Mouse (Mus musculus) thymus, postnatal 14 days (tissue): Measurements from ENCODE around the gene Ntn3.
A peak's percentile ranks its signal among the peaks of the same experiment; 100 is the strongest.

Source experiments
- DNase-seq: peaks from one replicate; pipeline ENCODE4 v3.0.0; 2021

Gene Ntn3

GRCm38 (mm10) chr17:24210591-24210990 is 1.3 kb upstream of the Ntn3 start:
- no peak for DNase-seq

- no peak for DNase-seq
Observed at GRCm38 (mm10) chr17:24209916-24210240, 547 bp upstream of the Ntn3 start.

DNA sequence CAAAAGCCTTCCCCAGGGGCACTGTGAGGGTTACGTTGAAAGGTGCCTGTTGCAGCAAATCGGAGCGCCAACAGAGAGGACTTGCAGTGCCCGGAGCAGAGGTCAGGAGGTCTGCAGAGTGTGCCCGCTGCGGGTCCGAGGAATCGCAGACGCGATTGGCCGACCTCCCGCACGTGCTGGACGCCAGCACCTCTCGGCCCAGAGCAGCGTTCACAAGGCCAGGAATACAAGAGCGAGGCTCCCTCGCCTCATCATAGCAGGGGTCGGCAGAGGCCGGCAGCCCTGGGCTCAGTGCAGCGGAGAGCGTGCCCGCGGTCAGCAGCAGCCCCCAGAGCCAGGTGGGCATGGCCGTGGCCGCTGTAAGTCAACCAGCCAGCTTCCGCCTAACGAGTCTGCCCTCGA is 689 bp downstream of the Ntn3 start:
- DNase-seq, result no peak

DNA sequence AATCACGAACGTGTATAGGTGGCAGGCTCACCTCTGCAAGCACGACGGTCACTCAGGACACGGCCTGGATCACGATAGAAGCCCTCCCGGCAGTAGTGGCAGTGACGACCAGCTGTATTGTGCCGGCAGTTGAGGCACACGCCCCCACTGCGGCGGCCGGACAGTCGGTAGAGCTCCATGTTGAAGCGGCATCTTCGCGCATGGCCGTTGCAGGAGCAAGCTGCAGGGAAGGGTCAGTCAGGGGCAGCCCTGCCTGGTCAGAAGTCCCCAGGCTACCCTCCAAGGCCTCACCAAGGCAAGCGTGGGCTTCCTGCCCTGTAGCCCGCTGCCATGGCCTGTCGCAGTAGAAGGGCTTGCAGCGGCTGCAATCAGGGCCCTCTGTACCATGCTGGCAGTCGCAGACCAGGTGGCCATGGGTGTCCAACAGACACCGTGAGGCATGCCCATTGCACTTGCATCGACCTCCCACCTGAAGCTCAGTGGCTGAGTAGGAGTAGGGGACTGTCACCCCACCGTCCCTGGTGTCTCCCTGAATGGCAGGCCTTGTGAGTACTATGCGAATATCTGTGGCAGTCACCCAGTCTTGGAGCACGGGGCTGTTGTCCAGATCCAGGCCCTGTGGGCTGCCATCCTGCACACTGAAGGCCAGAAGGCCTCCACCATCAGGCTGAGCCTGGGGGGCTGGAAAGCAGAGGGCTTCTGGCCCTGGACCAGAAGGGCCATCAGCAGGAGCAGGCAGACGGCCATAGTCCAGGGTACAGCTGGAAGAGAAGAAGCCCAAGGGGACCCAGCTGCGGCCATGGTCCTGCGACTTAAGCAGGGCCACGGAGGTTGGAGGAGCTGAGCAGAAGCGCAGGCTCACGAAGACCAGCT is 1.3 kb downstream of the Ntn3 start:
- DNase-seq, result no peak

DNA sequence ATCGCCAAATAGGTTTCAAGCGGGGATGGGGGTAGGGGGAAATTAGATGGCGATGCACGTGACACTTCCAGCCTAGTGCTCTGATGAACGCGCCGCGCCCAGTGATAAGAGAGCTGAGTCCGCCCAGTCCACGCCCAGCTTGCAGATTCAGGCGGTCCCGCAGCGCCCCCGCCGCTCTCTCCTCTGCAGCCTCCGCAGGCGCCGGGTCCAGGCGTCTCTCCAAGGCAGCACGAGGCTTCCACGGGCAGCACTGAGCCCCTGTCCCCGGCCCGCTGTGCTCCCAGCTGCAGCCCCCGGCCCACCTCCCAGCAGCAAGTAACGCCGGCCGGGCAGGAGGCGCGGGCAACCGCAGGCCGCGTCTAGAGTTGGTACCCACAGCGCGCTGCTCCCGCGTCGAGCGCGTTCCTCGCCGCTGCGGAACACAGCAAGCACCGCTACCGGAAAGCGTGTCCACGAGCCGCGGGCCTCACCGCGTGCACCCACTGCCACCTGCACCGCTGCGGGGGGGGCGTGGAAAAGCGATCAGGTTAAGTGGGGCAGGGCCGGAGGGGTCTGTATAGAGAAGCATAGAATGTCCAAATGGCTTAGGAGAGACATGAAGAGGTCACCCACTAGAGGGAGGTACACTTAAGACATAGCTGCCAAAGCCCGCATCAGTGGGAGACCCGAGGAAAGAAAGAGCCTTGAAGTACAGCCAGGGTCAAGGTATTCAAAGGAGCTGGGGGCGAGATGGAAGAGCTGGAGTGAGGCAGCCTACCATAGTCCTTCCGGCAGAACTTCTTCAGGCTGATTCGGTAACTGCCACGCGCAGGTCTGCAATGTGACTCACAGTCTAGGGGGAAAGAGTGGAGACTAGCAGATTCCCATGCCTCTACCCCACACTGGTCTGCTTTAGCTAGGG is 2.6 kb downstream of the Ntn3 start:
- DNase-seq, result peak; percentile 39

- peak; percentile 37 for DNase-seq
Observed at GRCm38 (mm10) chr17:24205908-24206361, 3.4 kb downstream of the Ntn3 start.

GRCm38 (mm10) chr17:24205284-24205888 is 3.9 kb downstream of the Ntn3 start, which contains the start of gene Tbc1d24:
Gene Tbc1d24, minus strand, starts transcription at chr17:24205562.
- DNase-seq, result peak; percentile 90

- DNase-seq, result no peak
Observed at GRCm38 (mm10) chr17:24204846-24205245, 4.5 kb downstream of the Ntn3 start.

DNA sequence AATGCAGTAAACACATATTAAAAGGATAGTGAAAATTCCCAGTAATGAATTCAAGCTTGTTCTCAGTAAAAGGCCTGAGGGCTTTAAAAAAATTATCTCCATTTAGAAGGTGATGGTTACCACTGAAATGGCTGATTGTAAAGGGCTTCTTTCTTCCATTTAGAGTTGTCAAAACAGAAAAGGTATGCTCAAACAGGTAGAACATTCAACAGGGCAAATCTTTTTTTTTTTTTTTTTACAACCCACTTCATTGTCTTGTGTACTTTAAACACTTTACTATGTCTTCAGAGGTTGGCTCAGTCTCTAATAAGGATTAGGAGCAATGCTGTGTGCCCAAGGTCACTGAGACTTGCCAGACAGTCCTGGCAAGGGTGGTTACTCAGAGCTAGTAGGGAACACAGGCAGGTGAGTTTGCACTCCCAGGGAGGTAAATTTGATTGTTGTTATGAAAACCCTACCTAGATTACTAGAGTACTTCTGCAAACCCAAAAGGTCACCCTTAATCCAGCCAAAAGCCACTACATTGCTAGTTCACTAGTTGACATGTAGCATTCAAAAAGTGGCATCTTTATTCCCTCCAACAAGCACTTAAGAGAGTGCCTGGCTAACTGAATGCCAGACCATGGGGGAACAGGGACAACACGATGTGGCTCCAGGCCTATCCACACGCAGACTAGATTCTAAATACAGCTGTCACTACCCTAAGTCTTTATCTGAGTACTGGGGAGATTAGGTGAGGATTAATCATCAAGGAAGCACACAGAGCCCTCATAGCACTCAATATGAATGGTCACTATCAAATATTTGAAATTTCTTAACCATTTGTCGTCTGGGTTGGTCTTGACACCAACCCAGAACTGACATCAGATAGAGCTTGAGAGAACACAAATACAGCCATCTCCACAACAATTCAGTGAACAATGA is 5.5 kb downstream of the Ntn3 start:
- no peak for DNase-seq

- DNase-seq, result no peak
Observed at GRCm38 (mm10) chr17:24203068-24203467, 6.3 kb downstream of the Ntn3 start.

GRCm38 (mm10) chr17:24201092-24201491 is 8.2 kb downstream of the Ntn3 start:
- no peak for DNase-seq

DNA sequence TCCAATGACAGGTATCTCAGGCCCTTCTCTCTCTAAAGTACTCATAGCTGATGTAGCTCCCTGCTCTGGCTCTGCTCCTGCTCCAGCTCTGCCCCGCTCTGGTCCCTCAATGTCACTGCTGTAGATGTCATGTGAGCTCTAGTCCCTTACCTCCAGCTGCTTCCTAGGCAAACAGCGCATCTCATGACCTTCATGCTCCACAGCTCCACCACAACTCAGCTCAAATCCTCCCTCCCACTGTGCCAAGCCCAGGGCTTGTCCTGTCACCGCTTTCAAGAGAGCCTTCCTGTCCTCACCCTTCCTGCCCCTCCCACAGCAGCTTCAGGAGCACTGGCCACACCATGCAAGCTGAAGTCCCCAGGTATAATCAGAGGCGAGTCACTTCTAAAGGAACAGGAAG is 9.6 kb downstream of the Ntn3 start:
- no peak for DNase-seq

- DNase-seq, result no peak
Observed at GRCm38 (mm10) chr17:24199252-24199651, 10.1 kb downstream of the Ntn3 start.

- no peak for DNase-seq
Observed at GRCm38 (mm10) chr17:24197032-24197824, 12.1 kb downstream of the Ntn3 start.

DNA sequence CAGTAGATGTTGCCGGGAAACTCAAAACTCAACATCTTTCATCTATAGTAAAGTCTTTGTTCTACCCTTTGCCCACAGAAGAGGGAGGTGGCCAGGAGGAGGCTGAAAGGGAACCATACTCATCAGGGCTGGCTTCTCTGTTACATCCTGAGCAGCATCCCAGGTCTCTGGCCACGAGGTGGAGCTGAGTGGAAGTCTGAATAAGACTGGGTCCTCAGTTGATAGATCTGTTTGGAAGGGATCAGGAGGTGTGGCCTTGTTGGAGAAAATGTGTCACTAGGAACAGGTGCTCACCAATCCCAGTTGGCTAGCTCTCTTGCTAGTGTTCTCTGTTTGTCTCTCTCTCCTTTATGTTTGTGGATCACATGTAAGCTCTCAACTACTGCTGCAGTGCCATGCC is 14.0 kb downstream of the Ntn3 start:
- DNase-seq, result no peak

DNA sequence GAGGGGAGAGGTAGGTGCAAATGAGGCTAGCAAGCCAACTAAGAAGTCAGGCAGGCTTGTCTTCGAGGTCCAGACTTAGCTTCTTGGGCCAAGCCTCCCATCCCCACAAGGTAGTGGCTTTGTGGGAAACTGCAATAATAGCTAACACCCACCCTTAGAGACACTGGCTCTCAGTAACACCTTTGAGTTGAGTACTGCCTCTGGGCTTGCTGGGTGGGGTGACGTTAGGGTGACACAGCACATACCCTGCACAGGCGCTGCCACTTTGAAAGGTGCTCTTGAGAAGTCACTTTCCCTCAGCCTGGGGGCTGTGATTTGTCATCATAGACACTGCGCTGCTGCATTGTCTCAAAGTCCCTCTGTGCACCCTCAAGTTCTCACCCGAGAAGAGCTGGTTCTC is 15.6 kb downstream of the Ntn3 start:
- DNase-seq, result no peak

GRCm38 (mm10) chr17:24193268-24193667 is 16.1 kb downstream of the Ntn3 start:
- no peak for DNase-seq

- DNase-seq, result no peak
Observed at GRCm38 (mm10) chr17:24192848-24193247, 16.5 kb downstream of the Ntn3 start.

- DNase-seq, result no peak
Observed at GRCm38 (mm10) chr17:24191481-24191880, 17.9 kb downstream of the Ntn3 start.

DNA sequence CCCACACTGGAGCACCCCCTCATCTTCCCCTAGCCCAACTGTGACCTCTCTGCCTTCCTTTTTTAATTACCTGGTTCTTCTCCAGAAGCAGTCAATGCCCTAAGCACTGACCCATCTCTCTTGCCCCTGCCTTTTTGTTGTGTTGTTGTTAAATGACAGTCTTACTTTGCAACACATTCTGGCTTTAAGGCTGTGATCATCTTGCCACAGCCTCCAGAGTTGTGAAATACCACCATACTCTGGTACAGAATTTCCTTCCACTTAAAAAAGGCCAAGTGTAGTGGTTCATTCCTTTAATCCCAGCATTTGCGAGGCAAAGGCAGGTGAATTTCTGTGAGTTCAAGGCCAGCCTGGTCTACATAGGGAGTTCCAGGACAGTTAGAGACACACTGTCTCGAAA is 18.4 kb downstream of the Ntn3 start:
- DNase-seq, result no peak

DNA sequence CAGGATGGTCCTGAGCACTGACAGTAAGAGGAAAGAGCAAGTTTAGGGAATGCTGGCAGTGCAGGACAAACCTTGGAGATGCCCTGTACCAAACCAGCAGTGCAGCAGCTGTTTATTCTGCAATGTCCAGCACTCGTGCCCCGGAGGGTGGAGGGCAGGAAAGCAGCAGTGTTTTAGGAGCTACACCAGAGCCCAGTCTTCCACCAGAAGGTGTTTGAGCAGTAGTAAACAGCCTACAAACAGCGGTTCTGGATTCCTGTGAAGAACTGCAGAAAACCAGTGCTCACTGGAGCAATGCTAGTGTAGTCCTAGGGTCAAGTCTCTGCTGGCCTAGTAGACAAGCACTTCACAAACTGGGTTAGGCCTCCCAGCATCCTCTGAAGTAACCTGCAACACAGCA is 35.1 kb downstream of the Ntn3 start:
- DNase-seq, result no peak
